ENCODE assay signal across 9 mouse cellular contexts in the genomic region with DNA sequence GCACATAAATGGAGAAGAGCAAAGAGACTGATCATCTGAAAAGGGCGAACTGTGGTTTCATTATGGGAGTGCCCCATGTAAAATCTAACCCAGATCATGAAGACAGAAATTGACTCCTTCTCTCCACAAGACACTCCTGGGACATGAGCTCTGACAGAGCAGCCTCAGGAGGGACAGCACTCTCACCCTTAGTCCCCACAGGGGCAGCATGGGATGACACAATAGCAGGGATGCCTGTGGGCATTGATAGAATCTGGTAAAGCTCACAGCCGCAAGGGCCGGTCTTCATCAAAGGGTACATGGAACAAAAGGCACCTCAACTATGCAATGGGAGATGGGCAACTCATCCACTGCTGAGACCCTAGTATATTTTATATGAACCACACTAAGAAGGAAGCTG. TPM values are rescaled to one million over a fixed set of nuclear protein-coding genes. Genes with fewer than 3 reads are reported as not detected.
"Had no signal": no experiment of that assay in that cellular context is flagged by ENCODE, and none has a peak within 500 bp of the region (broad histone marks: within the 10 kb centered on the region; RNA-seq: fewer than 3 reads in every experiment).

No protein-coding gene starts in this region.

RNA-seq across cellular contexts. Expression of a gene that starts 35.9 kb away (rescaled TPM):
- polyA plus RNA-seq: kidney, embryonic 15.5 days; liver, embryonic 15.5 days; lung, adult 2 months; lung, postnatal 0 days; macrophage; midbrain, embryonic 10.5 days; midbrain, embryonic 15.5 days; stomach, embryonic 14.5 days; urinary bladder, adult 2 months had no signal
